Mouse (Mus musculus) intestine, postnatal 0 days (tissue): ENCODE data around the gene Pnn. TPM values are rescaled to one million over a fixed set of nuclear protein-coding genes. Genes with fewer than 3 reads are reported as not detected.
A peak's percentile ranks its signal among the peaks of the same experiment; 100 is the strongest.
"Not testable (repeated sequence)": the region's sequence is repeated elsewhere in the genome, so short reads cannot be mapped to it uniquely, and the experiment has no call there.

Experiments used
- ATAC-seq: fragments of 200-750 bp; cut with Nextera tagmentation; 2 replicates; pipeline ENCODE4 v1.8.0; 2017; ENCODE audit warnings: mild to moderate bottlenecking, moderate TSS enrichment, moderate library complexity
- H3K27ac ChIP-seq: fragments of 300-500 bp; sonication (generic); 2 replicates; pipeline ENCODE4 v1.5.1; 2014; ENCODE audit warnings: mild to moderate bottlenecking, low read depth, low read length, moderate library complexity
- H3K27me3 ChIP-seq: fragments of 300-500 bp; sonication (generic); replicated peaks from 2 replicates; pipeline ENCODE4 v1.6.1; 2014; ENCODE audit warnings: low read length, mixed read lengths; ENCODE audit not compliant: control insufficient read depth, insufficient read depth
- H3K36me3 ChIP-seq: fragments of 300-500 bp; sonication (generic); 2 replicates; pipeline ENCODE4 v1.6.1; 2014; ENCODE audit warnings: mild to moderate bottlenecking, moderate library complexity; ENCODE audit not compliant: control insufficient read depth, insufficient read depth
- H3K4me1 ChIP-seq: fragments of 300-500 bp; sonication (generic); replicated peaks from 2 replicates; pipeline ENCODE4 v1.6.1; 2014; ENCODE audit warnings: antibody characterized with exemption, low read length, mixed read lengths; ENCODE audit not compliant: control insufficient read depth, insufficient read depth
- H3K4me2 ChIP-seq: fragments of 300-500 bp; sonication (generic); replicated peaks from 2 replicates; pipeline ENCODE4 v1.6.1; 2014; ENCODE audit warnings: low read depth, mild to moderate bottlenecking, moderate library complexity
- H3K4me3 ChIP-seq: fragments of 300-500 bp; sonication (generic); 2 replicates; pipeline ENCODE4 v1.5.1; 2014; ENCODE audit warnings: low read depth, low read length
- H3K9ac ChIP-seq: fragments of 300-500 bp; sonication (generic); 2 replicates; pipeline ENCODE4 v1.6.1; 2014; ENCODE audit warnings: mild to moderate bottlenecking, low read depth, low read length
- H3K9me3 ChIP-seq: fragments of 300-500 bp; sonication (generic); 2 replicates; pipeline ENCODE4 v1.6.1; 2016; ENCODE audit warnings: mixed run types; ENCODE audit not compliant: control insufficient read depth
- CTCF ChIP-seq: sonication (generic); IDR thresholded peaks from 2 replicates; pipeline ENCODE4 v1.5.1; 2016; ENCODE audit warnings: low read depth, mild to moderate bottlenecking, control low read depth, antibody characterized with exemption, moderate library complexity
- WGBS: fragments of 180-500 bp; shearing (Covaris S2); extraction: QIAGEN DNeasy Blood & Tissue Kit; methylation state at CpG from one replicate; pipeline ENCODE4 v1.1.7; 2014; 5-methylcytosine and 5-hydroxymethylcytosine counted together
- polyA plus RNA-seq: library from polyadenylated mRNA; unstranded; fragments of >200 nt; fragmentation: Nextera tagmentation; extraction: Ambion mirVana; gene quantifications from 2 replicates; pipeline ENCODE4 v1.2.1, GENCODE M21; 2015

Pnn gene
- polyA plus RNA-seq, 1 experiment from 2014 or later = 27.1 TPM

GRCm38 (mm10) chr12:59056222-59056621 lies 10.5 kb upstream of the Pnn start:
- Histone ChIP-seq H3K27ac (no peak overlapping the region), H3K9me3 (no peaks in the 10 kb centered on the region), H3K4me1 (0 out of 2 replicates have a peak, but pooled peaks cover 5% of the 10 kb centered on the region), H3K4me2 (no peak overlapping the region), H3K27me3 (no peaks in the 10 kb centered on the region), H3K9ac (no peak overlapping the region), H3K36me3 (peaks cover 4% of the 10 kb centered on the region; the same call in 1 of the 2 replicates), H3K4me3 (no peak overlapping the region)
- no peak for ATAC-seq
- 97% methylated on average over 11 of the region's 11 CpGs for WGBS
- TF ChIP-seq CTCF = no peak

- H3K27me3 ChIP-seq, H3K36me3 ChIP-seq, H3K27ac ChIP-seq, ATAC-seq, H3K4me1 ChIP-seq, H3K4me3 ChIP-seq, H3K9ac ChIP-seq, H3K4me2 ChIP-seq, H3K9me3 ChIP-seq: not testable (repeated sequence)
- WGBS = 92% methylated on average over 5 of the region's 5 CpGs
Measured at GRCm38 (mm10) chr12:59058242-59058641, 8.4 kb upstream of the Pnn start.

GRCm38 (mm10) chr12:59060322-59060721 lies 6.4 kb upstream of the Pnn start:
- H3K9me3 ChIP-seq = no peaks in the 10 kb centered on the region
- H3K27ac ChIP-seq = no peak overlapping the region
- TF ChIP-seq CTCF = no peak
- H3K4me1 ChIP-seq = 0 out of 2 replicates have a peak, but pooled peaks cover 5% of the 10 kb centered on the region
- no peak for ATAC-seq
- H3K27me3 ChIP-seq = no peaks in the 10 kb centered on the region
- H3K4me2 ChIP-seq = peak overlapping the region; percentile 67
- H3K36me3 ChIP-seq = peaks cover 4% of the 10 kb centered on the region; the same call in 1 of the 2 replicates
- peak overlapping the region; percentile 78 for H3K4me3 ChIP-seq
- WGBS = 53% methylated on average over 4 of the region's 4 CpGs
- H3K9ac ChIP-seq = peak overlapping the region; percentile 94

GRCm38 (mm10) chr12:59060993-59061595 lies 5.6 kb upstream of the Pnn start, which contains the start of gene Trappc6b:
Trappc6b (minus strand) TSS chr12:59061472.
- Histone ChIP-seq H3K4me3 (peak within 1 kb of the TSS; percentile 78), H3K9me3 (no peaks in the 10 kb centered on the region), H3K4me1 (0 out of 2 replicates have a peak, but pooled peaks cover 7% of the 10 kb centered on the region), H3K27me3 (no peaks in the 10 kb centered on the region), H3K36me3 (peaks cover 4% of the 10 kb centered on the region; the same call in 1 of the 2 replicates), H3K4me2 (peak within 1 kb of the TSS; percentile 67), H3K27ac (peak within 1 kb of the TSS; percentile 95), H3K9ac (peak within 1 kb of the TSS; percentile 94)
- under 1% methylated on average over 49 of the region's 49 CpGs for WGBS
- ATAC-seq = peak; percentile 90
- peak; percentile 48 for TF ChIP-seq CTCF

GRCm38 (mm10) chr12:59064837-59065236 lies 1.8 kb upstream of the Pnn start:
- Histone ChIP-seq H3K27ac (no peak overlapping the region), H3K4me3 (no peak overlapping the region), H3K9me3 (no peaks in the 10 kb centered on the region), H3K4me2 (no peak overlapping the region), H3K9ac (no peak overlapping the region), H3K36me3 (peaks cover 17% of the 10 kb centered on the region), H3K4me1 (0 out of 2 replicates have a peak, but pooled peaks cover 8% of the 10 kb centered on the region), H3K27me3 (no peaks in the 10 kb centered on the region)
- TF ChIP-seq CTCF = no peak
- no peak for ATAC-seq
- WGBS = 85% methylated on average over 8 of the region's 8 CpGs

- 35% methylated on average over 3 of the region's 3 CpGs for WGBS
- H3K9me3 ChIP-seq = no peaks in the 10 kb centered on the region
- peak overlapping the region; percentile 99 for H3K4me3 ChIP-seq
- no peaks in the 10 kb centered on the region for H3K27me3 ChIP-seq
- H3K4me2 ChIP-seq = peak overlapping the region; percentile 77
- peaks cover 25% of the 10 kb centered on the region for H3K36me3 ChIP-seq
- no peak for TF ChIP-seq CTCF
- H3K4me1 ChIP-seq = 0 out of 2 replicates have a peak, but pooled peaks cover 3% of the 10 kb centered on the region
- H3K27ac ChIP-seq = peak overlapping the region; percentile 92
- no peak for ATAC-seq
- peak overlapping the region; percentile 97; the same call in 1 of the 2 replicates for H3K9ac ChIP-seq
Measured at GRCm38 (mm10) chr12:59065776-59066175, 908 bp upstream of the Pnn start.
